Mouse (Mus musculus) adrenal gland, postnatal 25 days (tissue): ENCODE measurements around the gene Mmp15. TPM values are rescaled to one million over a fixed set of nuclear protein-coding genes. Genes with fewer than 3 reads are reported as not detected.

ENCODE experiments used
- total RNA-seq: library from RNA; stranded (reverse); gene quantifications from 2 replicates; pipeline ENCODE4 v1.2.3, GENCODE M21; 2021

The Mmp15 gene
- total RNA-seq, 1 experiment from 2014 or later, result 8.7 TPM

Other genes with a start within 250 kb of the Mmp15 start
- gene Kifc3, start 149.5 kb upstream of the Mmp15 start, total RNA-seq, result 108 and 116 TPM in 2 replicates
- 0.52 and 1.6 TPM in 2 replicates for gene Cngb1, start 45.7 kb upstream of the Mmp15 start, total RNA-seq
- 0.76 TPM in 1 of 2 replicates, not detected in the other for gene Tepp, start 41.7 kb upstream of the Mmp15 start, total RNA-seq
- 11.3 and 13.6 TPM in 2 replicates for gene Zfp319, start 20.3 kb upstream of the Mmp15 start, total RNA-seq
- gene Usb1, start 20.0 kb upstream of the Mmp15 start, total RNA-seq, result 22.4 and 23.0 TPM in 2 replicates
- 53.1 and 58.0 TPM in 2 replicates for gene Cfap20, start 82.6 kb downstream of the Mmp15 start, total RNA-seq
- 59.6 and 88.3 TPM in 2 replicates for gene Csnk2a2, start 137.8 kb downstream of the Mmp15 start, total RNA-seq
- 1.4 TPM in 1 of 2 replicates, not detected in the other for gene Ccdc113, start 181.8 kb downstream of the Mmp15 start, total RNA-seq
- gene Prss54, start 224.1 kb downstream of the Mmp15 start, total RNA-seq, result not detected in 2 replicates